Mouse (Mus musculus) erythroblast, embryonic 14.5 days (primary cell): ENCODE measurements at regions not wholly inside any gene's neighbourhood (a gene's known extent, or its start where the extent isn't known, plus 50 kb on each side); places are given as distances from the start of the nearest gene placed in this dataset.

Source experiments
- GATA1 ChIP-seq: IDR thresholded peaks from 2 replicates; pipeline ENCODE4 v1.6.1; 2012; ENCODE audit warnings: low read length, inconsistent platforms, mixed read lengths
- TAL1 ChIP-seq: IDR thresholded peaks from 3 replicates; pipeline ENCODE4 v1.6.1; 2012; ENCODE audit warnings: low read length, inconsistent platforms, mixed read lengths

DNA sequence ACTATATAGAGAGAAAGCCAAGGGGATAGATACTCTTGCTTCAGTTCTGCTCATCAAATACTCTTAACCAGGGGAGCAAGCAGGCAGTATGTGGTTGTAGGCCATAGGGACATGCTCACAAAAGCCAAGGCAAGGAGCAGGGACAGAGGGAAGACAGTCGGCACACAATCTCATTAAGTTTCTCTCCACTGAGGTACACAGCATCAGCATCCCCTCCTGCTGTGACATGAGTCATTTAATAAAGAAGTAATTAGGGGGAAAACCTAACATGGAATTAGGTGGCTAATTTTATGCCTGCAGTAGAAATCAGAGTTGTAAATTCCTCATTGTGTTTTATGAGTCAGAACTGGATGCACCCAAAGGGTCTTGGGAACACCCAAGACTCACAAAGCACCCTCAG lies 203.2 kb downstream of the Pdgfra start:
- TF ChIP-seq GATA1 = no peak
- no peak for TF ChIP-seq TAL1
